In genomic region chr17:73014090-73014853, GRCm38 (mm10) we compare ENCODE assay signal across 15 mouse cellular contexts.
DNase-seq lines count a peak whose midpoint lies in the region; ATAC-seq lines count a peak whose summit lies in the region.
"Had no signal": no experiment of that assay in that cellular context is flagged by ENCODE, and none has a peak within 500 bp of the region (broad histone marks: within the 10 kb centered on the region; RNA-seq: fewer than 3 reads in every experiment).

No protein-coding gene starts in this region.

- no peaks in the 10 kb centered on the region for H3K4me1 ChIP-seq in midbrain, embryonic 14.5 days (ENCODE audit: control insufficient read depth, insufficient read depth, low read length)
- H3K4me1 ChIP-seq in midbrain, embryonic 11.5 days (ENCODE audit: control insufficient read depth, insufficient read depth, low read length) = no peaks in the 10 kb centered on the region
- H3K4me1 ChIP-seq in heart, embryonic 13.5 days = peaks cover 64% of the 10 kb centered on the region
- H3K4me1 ChIP-seq: neural tube, embryonic 12.5 days had no signal

- H3K27me3 ChIP-seq in midbrain, embryonic 14.5 days (ENCODE audit: control insufficient read depth, insufficient read depth, low read length) = no peaks in the 10 kb centered on the region
- H3K27me3 ChIP-seq in midbrain, embryonic 11.5 days (ENCODE audit: control insufficient read depth, insufficient read depth, low read length) = no peaks in the 10 kb centered on the region
- H3K27me3 ChIP-seq in heart, embryonic 13.5 days (replicated peaks) = no peaks in the 10 kb centered on the region
- H3K27me3 ChIP-seq: embryonic facial prominence, embryonic 13.5 days; neural tube, embryonic 12.5 days had no signal

- H3K9me3 ChIP-seq in midbrain, embryonic 14.5 days (ENCODE audit: control insufficient read depth, low read length) = no peaks in the 10 kb centered on the region
- H3K9me3 ChIP-seq in midbrain, embryonic 11.5 days (ENCODE audit: control insufficient read depth, low read length) = no peaks in the 10 kb centered on the region
- H3K9me3 ChIP-seq in heart, embryonic 13.5 days = no peaks in the 10 kb centered on the region
- H3K9me3 ChIP-seq: embryonic facial prominence, embryonic 13.5 days; neural tube, embryonic 12.5 days had no signal

- ATAC-seq in midbrain, embryonic 14.5 days (ENCODE audit: low FRiP score, low TSS enrichment) = no peak
- no peak for ATAC-seq in midbrain, embryonic 11.5 days (ENCODE audit: low FRiP score)
- ATAC-seq in heart, embryonic 13.5 days (ENCODE audit: extremely low read depth, insufficient number of reproducible peaks, low FRiP score, low TSS enrichment) = no peak
- ATAC-seq: activated CD4-positive, CD25-positive, alpha-beta regulatory T cell, adult 4 months had no signal

- no peak overlapping the region for H3K9ac ChIP-seq in midbrain, embryonic 14.5 days (replicated peaks; ENCODE audit: low read length)
- no peak overlapping the region for H3K9ac ChIP-seq in midbrain, embryonic 11.5 days (ENCODE audit: low read length)
- H3K9ac ChIP-seq in heart, embryonic 13.5 days = no peak overlapping the region
- H3K9ac ChIP-seq: embryonic facial prominence, embryonic 13.5 days; liver, embryonic 14.5 days; neural tube, embryonic 12.5 days had no signal

- H3K4me3 ChIP-seq in midbrain, embryonic 14.5 days (replicated peaks; ENCODE audit: low read depth, low read length) = no peak overlapping the region
- no peak overlapping the region for H3K4me3 ChIP-seq in midbrain, embryonic 11.5 days (ENCODE audit: low read depth, low read length)
- H3K4me3 ChIP-seq in heart, embryonic 13.5 days = no peak overlapping the region
- H3K4me3 ChIP-seq: embryonic facial prominence, embryonic 13.5 days; neural tube, embryonic 12.5 days had no signal

- H3K36me3 ChIP-seq in midbrain, embryonic 14.5 days (ENCODE audit: control insufficient read depth, insufficient read depth, low read length) = no peaks in the 10 kb centered on the region
- H3K36me3 ChIP-seq in midbrain, embryonic 11.5 days (ENCODE audit: control insufficient read depth, insufficient read depth, low read length) = no peaks in the 10 kb centered on the region
- H3K36me3 ChIP-seq in heart, embryonic 13.5 days = no peaks in the 10 kb centered on the region
- H3K36me3 ChIP-seq: embryonic facial prominence, embryonic 13.5 days; neural tube, embryonic 12.5 days had no signal

- no peak overlapping the region for H3K27ac ChIP-seq in midbrain, embryonic 14.5 days (replicated peaks; ENCODE audit: low read depth, low read length)
- H3K27ac ChIP-seq in midbrain, embryonic 11.5 days (ENCODE audit: low read depth, low read length) = no peak overlapping the region
- peak overlapping the region; percentile 67 for H3K27ac ChIP-seq in heart, embryonic 13.5 days (replicated peaks)
- H3K27ac ChIP-seq: embryonic facial prominence, embryonic 13.5 days; liver, embryonic 14.5 days; neural tube, embryonic 12.5 days had no signal

- WGBS in midbrain, embryonic 14.5 days = 53% methylated on average over 9 of the region's 9 CpGs
- 58% methylated on average over 9 of the region's 9 CpGs for whole genome bisulfite sequencing in midbrain, embryonic 11.5 days
- WGBS in heart, embryonic 13.5 days = 39% methylated on average over 9 of the region's 9 CpGs

- DNase-seq in heart, adult 9 months (ENCODE audit: low spot score in 2 of 2) = peak; percentile 19 to 23
- no peak for DNase-seq in heart, adult 8-10 months (ENCODE audit: low spot score)
- peak; percentile 31 for DNase-seq in midbrain, embryonic 14.5 days
- no peak for DNase-seq in midbrain, embryonic 11.5 days (ENCODE audit: low spot score, missing footprints)
- DNase-seq in testis, postnatal 10 days (ENCODE audit: low spot score) = peak; percentile 53
- no peak for DNase-seq in spleen, adult 12 weeks (ENCODE audit: low spot score)
- DNase-seq: cerebellum, adult 9-11 months; kidney, adult 2 months; right cerebral cortex, adult 18-20 months; thymus, adult 2 months had no signal

- H3K4me2 ChIP-seq in midbrain, embryonic 14.5 days (ENCODE audit: low read length) = no peak overlapping the region
- no peak overlapping the region for H3K4me2 ChIP-seq in midbrain, embryonic 11.5 days
- H3K4me2 ChIP-seq in heart, embryonic 13.5 days = peak overlapping the region; percentile 5; the same call in 1 of the 2 replicates
- H3K4me2 ChIP-seq: embryonic facial prominence, embryonic 13.5 days; neural tube, embryonic 12.5 days had no signal

Comparison
In these comparisons a context has a peak if more than half of its experiments do, and no peak if none do; other contexts are left out.
1. DNase-seq: peak in heart, adult 9 months (2 of 2), midbrain, embryonic 14.5 days (single experiment) and testis, postnatal 10 days (single experiment); none in heart, adult 8-10 months (single experiment), midbrain, embryonic 11.5 days (single experiment) and spleen, adult 12 weeks (single experiment).